Mouse (Mus musculus): ENCODE measurements around the gene Cenpi. TPM values are rescaled to one million over a fixed set of nuclear protein-coding genes. Genes with fewer than 3 reads are reported as not detected.

Cenpi gene
- total RNA-seq, 1 experiment from 2014 or later = 3.9 TPM

GRCm38 (mm10) chrX:134350205-134350604 is 42.3 kb downstream of the Cenpi start:
- no peak for ATAC-seq (replicated peaks; ENCODE audit: insufficient number of reproducible peaks, low FRiP score, low TSS enrichment, poor library complexity, severe bottlenecking)

- ATAC-seq (replicated peaks; ENCODE audit: insufficient number of reproducible peaks, low FRiP score, low TSS enrichment, poor library complexity, severe bottlenecking) = no peak
Observed at GRCm38 (mm10) chrX:134353848-134354247, 46.0 kb downstream of the Cenpi start.

- no peak for ATAC-seq (replicated peaks; ENCODE audit: insufficient number of reproducible peaks, low FRiP score, low TSS enrichment, poor library complexity, severe bottlenecking)
Observed at GRCm38 (mm10) chrX:134359336-134359735, 51.5 kb downstream of the Cenpi start.

- ATAC-seq (replicated peaks; ENCODE audit: insufficient number of reproducible peaks, low FRiP score, low TSS enrichment, poor library complexity, severe bottlenecking) = no peak
Observed at GRCm38 (mm10) chrX:134362156-134362555, 54.3 kb downstream of the Cenpi start.

GRCm38 (mm10) chrX:134365421-134365820 is 57.5 kb downstream of the Cenpi start:
- no peak for ATAC-seq (replicated peaks; ENCODE audit: insufficient number of reproducible peaks, low FRiP score, low TSS enrichment, poor library complexity, severe bottlenecking)

- ATAC-seq (replicated peaks; ENCODE audit: insufficient number of reproducible peaks, low FRiP score, low TSS enrichment, poor library complexity, severe bottlenecking) = no peak
Observed at GRCm38 (mm10) chrX:134366547-134366946, 58.7 kb downstream of the Cenpi start.

GRCm38 (mm10) chrX:134371279-134371678 is 63.4 kb downstream of the Cenpi start:
- no peak for ATAC-seq (replicated peaks; ENCODE audit: insufficient number of reproducible peaks, low FRiP score, low TSS enrichment, poor library complexity, severe bottlenecking)

- no peak for ATAC-seq (replicated peaks; ENCODE audit: insufficient number of reproducible peaks, low FRiP score, low TSS enrichment, poor library complexity, severe bottlenecking)
Observed at GRCm38 (mm10) chrX:134374190-134374589, 66.3 kb downstream of the Cenpi start.

GRCm38 (mm10) chrX:134384896-134385295 is 77.0 kb downstream of the Cenpi start:
- no peak for ATAC-seq (replicated peaks; ENCODE audit: insufficient number of reproducible peaks, low FRiP score, low TSS enrichment, poor library complexity, severe bottlenecking)

- no peak for ATAC-seq (replicated peaks; ENCODE audit: insufficient number of reproducible peaks, low FRiP score, low TSS enrichment, poor library complexity, severe bottlenecking)
Observed at GRCm38 (mm10) chrX:134398972-134399371, 91.1 kb downstream of the Cenpi start.

GRCm38 (mm10) chrX:134403863-134404583 is 96.1 kb downstream of the Cenpi start, which contains the start of gene Drp2:
TSS of gene Drp2 (plus strand) at chrX:134404551.
- ATAC-seq (replicated peaks; ENCODE audit: insufficient number of reproducible peaks, low FRiP score, low TSS enrichment, poor library complexity, severe bottlenecking) = no peak

- no peak for ATAC-seq (replicated peaks; ENCODE audit: insufficient number of reproducible peaks, low FRiP score, low TSS enrichment, poor library complexity, severe bottlenecking)
Observed at GRCm38 (mm10) chrX:134404584-134404955, 96.7 kb downstream of the Cenpi start.

GRCm38 (mm10) chrX:134409354-134409900 is 101.5 kb downstream of the Cenpi start:
- ATAC-seq (replicated peaks; ENCODE audit: insufficient number of reproducible peaks, low FRiP score, low TSS enrichment, poor library complexity, severe bottlenecking) = no peak

- no peak for ATAC-seq (replicated peaks; ENCODE audit: insufficient number of reproducible peaks, low FRiP score, low TSS enrichment, poor library complexity, severe bottlenecking)
Observed at GRCm38 (mm10) chrX:134412096-134412495, 104.2 kb downstream of the Cenpi start.

Other genes with a start within 250 kb of the Cenpi start
- 25.1 to 39.4 TPM (median 28.4 TPM) in 3 replicates for gene Cstf2, start 248.9 kb upstream of the Cenpi start, total RNA-seq (2017)
- 0.19 to 1.7 TPM (median 0.29 TPM) in 3 replicates for gene Xkrx, start 146.0 kb upstream of the Cenpi start, total RNA-seq (2017)
- gene Arl13a, start 120.6 kb upstream of the Cenpi start, total RNA-seq (2017) = not detected in 3 replicates
- gene Nox1, start 86.1 kb upstream of the Cenpi start, total RNA-seq (2017) = 0.29 to 0.85 TPM in 2 of 3 replicates, not detected in the other
- gene Trmt2b, start 31.1 kb upstream of the Cenpi start, total RNA-seq (2017) = 18.0 to 30.4 TPM (median 19.6 TPM) in 3 replicates
- gene Tmem35a, start 12.9 kb upstream of the Cenpi start, total RNA-seq (2017) = not detected in 3 replicates
- 0.10 to 1.1 TPM in 2 of 3 replicates, not detected in the other for gene Drp2, start 96.5 kb downstream of the Cenpi start, total RNA-seq (2017)
- not detected in 3 replicates for gene Taf7l, start 168.4 kb downstream of the Cenpi start, total RNA-seq (2017)
- gene Timm8a1, start 233.8 kb downstream of the Cenpi start, total RNA-seq (2017) = 21.1 to 35.8 TPM (median 22.5 TPM) in 3 replicates

All from monocyte, adult 5-6 weeks (primary cell).